Mouse (Mus musculus) midbrain, embryonic 12.5 days (tissue): ENCODE data around the gene Olfr1115. TPM values are rescaled to one million over a fixed set of nuclear protein-coding genes. Genes with fewer than 3 reads are reported as not detected.
"Not testable (repeated sequence)": the region's sequence is repeated elsewhere in the genome, so short reads cannot be mapped to it uniquely, and the experiment has no call there.

ENCODE experiments used
- ATAC-seq: fragments of 200-750 bp; cut with Nextera tagmentation; 2 replicates; pipeline ENCODE4 v1.8.0; 2017; ENCODE audit warnings: low read depth, moderate TSS enrichment, moderate library complexity; ENCODE audit not compliant: low FRiP score
- H3K27ac ChIP-seq: fragments of 300-500 bp; sonication (generic); replicated peaks from 2 replicates; pipeline ENCODE4 v1.5.1; 2016; ENCODE audit warnings: mild to moderate bottlenecking
- H3K27me3 ChIP-seq: fragments of 300-500 bp; sonication (generic); 2 replicates; pipeline ENCODE4 v1.6.1; 2016; ENCODE audit warnings: mild to moderate bottlenecking
- H3K36me3 ChIP-seq: fragments of 300-500 bp; sonication (generic); 2 replicates; pipeline ENCODE4 v1.6.1; 2016
- H3K4me1 ChIP-seq: fragments of 300-500 bp; sonication (generic); 2 replicates; pipeline ENCODE4 v1.6.1; 2016
- H3K4me2 ChIP-seq: fragments of 300-500 bp; sonication (generic); replicated peaks from 2 replicates; pipeline ENCODE4 v1.6.1; 2016; ENCODE audit warnings: mild to moderate bottlenecking, moderate library complexity
- H3K4me3 ChIP-seq: fragments of 300-500 bp; sonication (generic); 2 replicates; pipeline ENCODE4 v1.5.1; 2016; ENCODE audit warnings: mild to moderate bottlenecking
- H3K9ac ChIP-seq: fragments of 300-500 bp; sonication (generic); replicated peaks from 2 replicates; pipeline ENCODE4 v1.6.1; 2016; ENCODE audit warnings: mild to moderate bottlenecking, moderate library complexity
- H3K9me3 ChIP-seq: fragments of 300-500 bp; sonication (generic); 2 replicates; pipeline ENCODE4 v1.6.1; 2016; ENCODE audit warnings: mild to moderate bottlenecking
- WGBS: fragments of 180-500 bp; shearing (Covaris S2); methylation state at CpG from one replicate; pipeline ENCODE4 v1.1.7; 2016; 5-methylcytosine and 5-hydroxymethylcytosine counted together
- microRNA-seq: library from miRNA; unstranded; fragments of <30 nt; microRNA quantifications from one replicate; pipeline ENCODE4, GENCODE M21; 2017
- polyA plus RNA-seq: library from polyadenylated mRNA; unstranded; fragments of >200 nt; fragmentation: Nextera tagmentation; extraction: Ambion mirVana; gene quantifications from 2 replicates; pipeline ENCODE4 v1.2.1, GENCODE M21; 2016

The Olfr1115 gene
- polyA plus RNA-seq: not detected in 2 replicates

- Histone ChIP-seq H3K27me3 (no peaks in the 10 kb centered on the region), H3K27ac (no peak within 1 kb of the TSS), H3K9ac (no peak within 1 kb of the TSS), H3K36me3 (no peaks in the 10 kb centered on the region), H3K4me3 (no peak within 1 kb of the TSS), H3K4me2 (no peak within 1 kb of the TSS), H3K4me1 (no peaks in the 10 kb centered on the region), H3K9me3 (no peaks in the 10 kb centered on the region)
- 85% methylated on average over 2 of the region's 2 CpGs for WGBS
- no peak for ATAC-seq
These were observed at the start of gene Olfr1115 for GRCm38 (mm10) chr2:87247713-87248112. Gene Olfr1115, plus strand, starts transcription at chr2:87248013.

- H3K9ac ChIP-seq: no peak within 1 kb of the TSS
- H3K9me3 ChIP-seq: no peaks in the 10 kb centered on the region
- no peaks in the 10 kb centered on the region for H3K4me1 ChIP-seq
- H3K27me3 ChIP-seq: no peaks in the 10 kb centered on the region
- no peak within 1 kb of the TSS for H3K4me3 ChIP-seq
- H3K36me3 ChIP-seq: no peaks in the 10 kb centered on the region
- 90% methylated on average over 2 of the region's 2 CpGs for WGBS
- H3K4me2 ChIP-seq: no peak within 1 kb of the TSS
- no peak for ATAC-seq
- H3K27ac ChIP-seq: no peak within 1 kb of the TSS
These were observed 39.1 kb upstream of the Olfr1115 start, which contains the start of gene Olfr1113 for GRCm38 (mm10) chr2:87208670-87209069. Gene Olfr1113, plus strand, starts transcription at chr2:87208970.

GRCm38 (mm10) chr2:87267234-87267633 lies 19.4 kb downstream of the Olfr1115 start, which contains the start of gene Olfr1116:
Gene Olfr1116, plus strand, starts transcription at chr2:87267534.
- Histone ChIP-seq H3K9ac (no peak within 1 kb of the TSS), H3K4me2 (no peak within 1 kb of the TSS), H3K27ac (no peak within 1 kb of the TSS), H3K4me1 (no peaks in the 10 kb centered on the region), H3K9me3 (no peaks in the 10 kb centered on the region), H3K36me3 (no peaks in the 10 kb centered on the region), H3K4me3 (no peak within 1 kb of the TSS), H3K27me3 (no peaks in the 10 kb centered on the region)
- 88% methylated on average over 1 of the region's 1 CpGs for WGBS
- no peak for ATAC-seq

GRCm38 (mm10) chr2:87293977-87294376 lies 46.2 kb downstream of the Olfr1115 start:
- ATAC-seq, H3K36me3 ChIP-seq, H3K4me1 ChIP-seq, H3K9ac ChIP-seq, H3K27ac ChIP-seq, H3K4me2 ChIP-seq, H3K27me3 ChIP-seq, H3K4me3 ChIP-seq, H3K9me3 ChIP-seq: not testable (repeated sequence)

Small RNAs within 50 kb of the gene (microRNA-seq; reads per million reads assigned to microRNA genes)
- not detected for gene Gm27438

Other genes with a start within 250 kb of the Olfr1115 start
- not detected in 2 replicates for gene Olfr1102, start 249.6 kb upstream of the Olfr1115 start, polyA plus RNA-seq
- gene Olfr1104, start 220.9 kb upstream of the Olfr1115 start, polyA plus RNA-seq: not detected in 2 replicates
- not detected in 2 replicates for gene Olfr1105, start 211.5 kb upstream of the Olfr1115 start, polyA plus RNA-seq
- gene Olfr1106, start 195.7 kb upstream of the Olfr1115 start, polyA plus RNA-seq: not detected in 2 replicates
- gene Olfr1107, start 172.2 kb upstream of the Olfr1115 start, polyA plus RNA-seq: not detected in 2 replicates
- not detected in 2 replicates for gene Olfr1109, start 152.0 kb upstream of the Olfr1115 start, polyA plus RNA-seq
- gene Olfr259, start 133.4 kb upstream of the Olfr1115 start, polyA plus RNA-seq: not detected in 2 replicates
- not detected in 2 replicates for gene Olfr1110, start 107.7 kb upstream of the Olfr1115 start, polyA plus RNA-seq
- gene Olfr1111, start 95.4 kb upstream of the Olfr1115 start, polyA plus RNA-seq: not detected in 2 replicates
- not detected in 2 replicates for gene Olfr1112, start 60.2 kb upstream of the Olfr1115 start, polyA plus RNA-seq
- gene Olfr1113, start 39.0 kb upstream of the Olfr1115 start, polyA plus RNA-seq: not detected in 2 replicates
- not detected in 2 replicates for gene Olfr1116, start 19.5 kb downstream of the Olfr1115 start, polyA plus RNA-seq
- gene Olfr1118, start 59.6 kb downstream of the Olfr1115 start, polyA plus RNA-seq: not detected in 2 replicates
- not detected in 2 replicates for gene Olfr1120, start 106.8 kb downstream of the Olfr1115 start, polyA plus RNA-seq
- gene Olfr1121, start 121.9 kb downstream of the Olfr1115 start, polyA plus RNA-seq: not detected in 2 replicates
- not detected in 2 replicates for gene Olfr1122, start 137.8 kb downstream of the Olfr1115 start, polyA plus RNA-seq
- not detected in 2 replicates for gene Olfr1123, start 168.6 kb downstream of the Olfr1115 start, polyA plus RNA-seq
- gene Olfr1124, start 182.3 kb downstream of the Olfr1115 start, polyA plus RNA-seq: 0.09 and 0.16 TPM in 2 replicates
- gene Olfr1126, start 205.9 kb downstream of the Olfr1115 start, polyA plus RNA-seq: not detected in 2 replicates
- gene Pramel7, start 249.1 kb downstream of the Olfr1115 start, polyA plus RNA-seq: not detected in 2 replicates